ENCODE assay signal across 8 mouse cellular contexts in the genomic region with DNA sequence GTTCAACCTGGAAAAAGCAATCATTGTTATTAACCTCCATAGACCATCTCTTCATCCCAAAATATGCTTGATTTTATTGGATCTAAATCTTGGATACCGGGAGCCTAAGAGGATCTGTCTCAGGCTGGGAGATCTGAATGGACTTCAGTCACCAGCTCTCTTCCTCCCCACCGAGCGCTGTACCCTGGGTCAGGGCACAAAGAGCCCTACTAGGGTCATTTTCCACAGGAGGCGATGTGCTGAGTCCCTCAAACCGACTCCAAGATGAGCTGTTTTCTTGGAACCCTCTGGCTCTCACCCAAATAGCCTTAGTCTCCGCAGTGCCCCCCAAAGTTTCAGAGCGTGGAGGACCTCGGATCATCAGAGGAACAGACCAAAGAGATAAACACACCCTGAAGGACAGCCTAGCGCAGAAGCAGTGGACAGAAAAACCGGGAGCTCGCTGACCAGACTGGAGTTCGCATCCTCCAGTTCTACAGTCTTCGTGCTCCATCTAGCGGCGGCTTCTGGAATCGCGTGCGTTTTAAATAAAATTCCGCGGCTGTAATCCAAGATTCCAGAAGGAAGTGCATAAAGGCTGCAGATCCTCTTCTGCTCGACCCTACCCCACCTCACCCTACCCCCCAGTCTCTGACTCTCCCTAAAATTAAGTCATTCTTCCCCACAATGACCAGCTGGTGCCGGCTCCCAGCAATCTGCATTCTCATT. TPM values are rescaled to one million over a fixed set of nuclear protein-coding genes. Genes with fewer than 3 reads are reported as not detected.
DNase-seq lines count a peak whose midpoint lies in the region; ATAC-seq and TF ChIP-seq lines count a peak whose summit lies in the region.

No protein-coding gene starts in this region.

- TF ChIP-seq POLR2A in bone marrow macrophage, adult 2 months (IDR thresholded peaks at IDR 0.05; ENCODE audit: borderline replicate concordance, low read depth, low read length) = no peak

- peak overlapping the region; percentile 21; the same call in 1 of the 2 replicates for H3K4me2 ChIP-seq in embryonic facial prominence, embryonic 14.5 days (ENCODE audit: low read depth, low read length)

- peak; percentile 81 for DNase-seq in ES-E14 (ENCODE audit: low read depth, low spot score)
- peak; percentile 71 for DNase-seq in embryonic facial prominence, embryonic 14.5 days (ENCODE audit: low spot score)
- peak; percentile 84 for DNase-seq in hindbrain, embryonic 10.5 days (ENCODE audit: low spot score)
- peak; percentile 42 for DNase-seq in layer of hippocampus, adult 9-11 months
- peak; percentile 80 to 89 for DNase-seq in right cerebral cortex, adult 2 months (ENCODE audit: low spot score in 2 of 2)
- peak; percentile 51 to 83 for DNase-seq in urinary bladder, postnatal 4 days (ENCODE audit: low spot score in 2 of 2)

- no peaks in the 10 kb centered on the region for H3K4me1 ChIP-seq in ES-E14 (ENCODE audit: control insufficient read depth in 2 of 2, insufficient read depth in 2 of 2, low read length in 2 of 2, poor library complexity in 1 of 2)
- H3K4me1 ChIP-seq in bone marrow macrophage, adult 2 months (ENCODE audit: control insufficient read depth, insufficient read depth, low read length) = no peaks in the 10 kb centered on the region
- no peaks in the 10 kb centered on the region for H3K4me1 ChIP-seq in embryonic facial prominence, embryonic 14.5 days (ENCODE audit: control insufficient read depth, insufficient read depth, low read length)
- H3K4me1 ChIP-seq in hindbrain, embryonic 10.5 days (replicated peaks) = no peaks in the 10 kb centered on the region

- H3K4me3 ChIP-seq in ES-E14 (ENCODE audit: insufficient read depth in 1 of 2, low read depth in 1 of 2, low read length in 2 of 2, poor library complexity in 1 of 2, severe bottlenecking in 1 of 2) = no peak overlapping the region
- H3K4me3 ChIP-seq in bone marrow macrophage, adult 2 months (ENCODE audit: insufficient read depth, low read length) = no peak overlapping the region
- H3K4me3 ChIP-seq in embryonic facial prominence, embryonic 14.5 days (ENCODE audit: low read depth, low read length) = no peak overlapping the region
- no peak overlapping the region for H3K4me3 ChIP-seq in hindbrain, embryonic 10.5 days

- H3K9ac ChIP-seq in ES-E14 (ENCODE audit: insufficient read depth, low read depth, low read length, poor library complexity, severe bottlenecking) = no peak overlapping the region
- no peak overlapping the region for H3K9ac ChIP-seq in embryonic facial prominence, embryonic 14.5 days (ENCODE audit: low read depth, low read length)

- H3K9me3 ChIP-seq in ES-E14 (ENCODE audit: control insufficient read depth, insufficient read depth, low read depth, low read length) = no peaks in the 10 kb centered on the region
- no peaks in the 10 kb centered on the region for H3K9me3 ChIP-seq in embryonic facial prominence, embryonic 14.5 days (ENCODE audit: control insufficient read depth, low read length)
- no peaks in the 10 kb centered on the region for H3K9me3 ChIP-seq in hindbrain, embryonic 10.5 days

- H3K27me3 ChIP-seq in embryonic facial prominence, embryonic 14.5 days (replicated peaks; ENCODE audit: control insufficient read depth, insufficient read depth, low read length) = peaks cover 12% of the 10 kb centered on the region
- H3K27me3 ChIP-seq in hindbrain, embryonic 10.5 days (ENCODE audit: insufficient read depth, poor library complexity, severe bottlenecking) = no peaks in the 10 kb centered on the region

- no peak overlapping the region for H3K27ac ChIP-seq in ES-E14 (ENCODE audit: insufficient read depth, low read depth, low read length, poor library complexity, severe bottlenecking)
- H3K27ac ChIP-seq in bone marrow macrophage, adult 2 months (ENCODE audit: insufficient read depth, low read depth, low read length) = no peak overlapping the region
- H3K27ac ChIP-seq in embryonic facial prominence, embryonic 14.5 days (replicated peaks; ENCODE audit: low read depth, low read length) = no peak overlapping the region
- H3K27ac ChIP-seq in hindbrain, embryonic 10.5 days = no peak overlapping the region

- H3K36me3 ChIP-seq in ES-E14 (ENCODE audit: control insufficient read depth, insufficient read depth, low read length, poor library complexity, severe bottlenecking) = no peaks in the 10 kb centered on the region
- no peaks in the 10 kb centered on the region for H3K36me3 ChIP-seq in embryonic facial prominence, embryonic 14.5 days (ENCODE audit: control insufficient read depth, insufficient read depth, low read length)
- no peaks in the 10 kb centered on the region for H3K36me3 ChIP-seq in hindbrain, embryonic 10.5 days

- in situ Hi-C loops in ES-E14 (cut with MboI; ENCODE audit: low sequenced_read_pairs in 2 of 2, unreplicated experiment in 2 of 2) = no loop called here

- peak; percentile 26; the same call in 1 of the 2 replicates for ATAC-seq in embryonic facial prominence, embryonic 14.5 days (ENCODE audit: low read depth)
- peak; percentile 50; the same call in 1 of the 2 replicates for ATAC-seq in megakaryocyte-erythroid progenitor cell, adult 5-6 weeks (replicated peaks; ENCODE audit: low FRiP score, low TSS enrichment, poor library complexity, severe bottlenecking)

- peak; percentile 87 for TF ChIP-seq CTCF in bone marrow macrophage, adult 2 months (IDR thresholded peaks at IDR 0.05; ENCODE audit: low read depth, low read length)

- 11% methylated on average over 22 of the region's 22 CpGs for WGBS in embryonic facial prominence, embryonic 14.5 days
- 11% methylated on average over 22 of the region's 22 CpGs for WGBS in hindbrain, embryonic 10.5 days

TF ChIP-seq in ES-E14, 5 proteins besides CTCF, POLR2A, EP300 and RAD21:
- TF ChIP-seq HCFC1 (IDR thresholded peaks at IDR 0.05; ENCODE audit: borderline replicate concordance, insufficient read depth, low read length) (no peak), ZC3H11A (IDR thresholded peaks at IDR 0.05; ENCODE audit: borderline replicate concordance, low read depth, low read length) (peak; percentile 99)
TF ChIP-seq in ES-E14: peak in this region for 1.

RNA-seq across cellular contexts. Expression of a gene that starts 9.7 kb away (rescaled TPM):
- total RNA-seq in ES-E14 (2012; rRNA removed) = not detected in 2 replicates
- not detected in 2 replicates for polyA plus RNA-seq in bone marrow macrophage, adult 2 months (2012; ENCODE audit: insufficient read depth, insufficient read length, missing spikeins)
- polyA plus RNA-seq in embryonic facial prominence, embryonic 14.5 days (2014; fragmentation: Nextera tagmentation; extraction: Ambion mirVana) = not detected in 2 replicates
- polyA plus RNA-seq in hindbrain, embryonic 10.5 days (2016; fragmentation: Nextera tagmentation; extraction: Ambion mirVana) = not detected in 2 replicates
- total RNA-seq in megakaryocyte-erythroid progenitor cell, adult 5-6 weeks (2014; fragmentation: Nextera tagmentation) = not detected in 2 replicates
- not detected in 2 replicates for total RNA-seq in megakaryocyte-erythroid progenitor cell, adult 5-6 weeks (2017)

RNA-seq across cellular contexts. Expression of a gene that starts 19.1 kb away (rescaled TPM):
- total RNA-seq in ES-E14 (2012; rRNA removed) = not detected in 2 replicates
- not detected in 2 replicates for polyA plus RNA-seq in bone marrow macrophage, adult 2 months (2012; ENCODE audit: insufficient read depth, insufficient read length, missing spikeins)
- 0.20 TPM in 1 of 2 replicates, not detected in the other for polyA plus RNA-seq in embryonic facial prominence, embryonic 14.5 days (2014; fragmentation: Nextera tagmentation; extraction: Ambion mirVana)
- polyA plus RNA-seq in hindbrain, embryonic 10.5 days (2016; fragmentation: Nextera tagmentation; extraction: Ambion mirVana) = not detected in 2 replicates
- not detected in 2 replicates for total RNA-seq in megakaryocyte-erythroid progenitor cell, adult 5-6 weeks (2014; fragmentation: Nextera tagmentation)
- total RNA-seq in megakaryocyte-erythroid progenitor cell, adult 5-6 weeks (2017) = not detected in 2 replicates

RNA-seq across cellular contexts. Expression of a gene that starts 33.7 kb away (rescaled TPM):
- total RNA-seq in ES-E14 (2012; rRNA removed) = not detected in 2 replicates
- polyA plus RNA-seq in bone marrow macrophage, adult 2 months (2012; ENCODE audit: insufficient read depth, insufficient read length, missing spikeins) = not detected in 2 replicates
- 0.03 and 0.05 TPM in 2 replicates for polyA plus RNA-seq in embryonic facial prominence, embryonic 14.5 days (2014; fragmentation: Nextera tagmentation; extraction: Ambion mirVana)
- polyA plus RNA-seq in hindbrain, embryonic 10.5 days (2016; fragmentation: Nextera tagmentation; extraction: Ambion mirVana) = not detected in 2 replicates
- not detected in 2 replicates for total RNA-seq in megakaryocyte-erythroid progenitor cell, adult 5-6 weeks (2014; fragmentation: Nextera tagmentation)
- not detected in 2 replicates for total RNA-seq in megakaryocyte-erythroid progenitor cell, adult 5-6 weeks (2017)
